Mouse (Mus musculus) brain, embryonic 14.5 days (tissue): ENCODE measurements at regions not wholly inside any gene's neighbourhood (a gene's known extent, or its start where the extent isn't known, plus 50 kb on each side); places are given as distances from the start of the nearest gene placed in this dataset.

Experiments used
- CTCF ChIP-seq: fragments of 200-500 bp; IDR thresholded peaks from 2 replicates; pipeline ENCODE4 v1.5.1; 2012; ENCODE audit warnings: inconsistent platforms, mild to moderate bottlenecking, moderate library complexity, borderline replicate concordance; ENCODE audit not compliant: insufficient read depth, insufficient read length; ENCODE audit errors: extremely low read depth
- POLR2A ChIP-seq: fragments of 200-500 bp; IDR thresholded peaks from 2 replicates; pipeline ENCODE4 v1.6.1; 2012; ENCODE audit warnings: mild to moderate bottlenecking, inconsistent platforms, borderline replicate concordance; ENCODE audit not compliant: poor library complexity, insufficient read depth, insufficient read length, severe bottlenecking; ENCODE audit errors: extremely low read depth

- TF ChIP-seq CTCF, result no peak
- TF ChIP-seq POLR2A, result no peak
These were observed 151.1 kb upstream of the Ywhaq start for GRCm38 (mm10) chr12:21568415-21569040.
